Mouse (Mus musculus): ENCODE results near the gene Ngfr. TPM values are rescaled to one million over a fixed set of nuclear protein-coding genes. Genes with fewer than 3 reads are reported as not detected.

The Ngfr gene
- polyA plus RNA-seq, 1 experiment from 2014 or later, result 11.4 TPM

DNA sequence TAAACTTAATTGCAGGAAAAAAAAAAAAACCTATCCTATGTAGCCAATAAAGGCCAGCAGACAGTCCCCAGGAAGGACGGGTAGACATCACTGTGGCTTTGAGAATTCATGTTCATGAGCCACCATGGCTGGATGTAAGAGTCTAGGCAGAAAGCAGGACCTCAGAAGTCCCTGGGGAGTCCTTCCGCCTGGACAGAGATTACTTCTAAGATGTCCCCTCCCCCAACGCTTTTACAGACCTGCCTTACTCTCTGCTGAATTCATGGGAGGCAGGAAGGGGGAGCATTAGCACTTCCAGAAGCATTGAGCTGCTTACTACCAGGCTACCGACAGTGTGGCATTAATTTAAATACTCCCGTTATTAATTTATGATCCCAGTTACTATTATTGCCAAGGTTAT is 1.7 kb upstream of the Ngfr start:
- 37% methylated on average over 5 of the region's 5 CpGs for WGBS
- Histone ChIP-seq H3K9ac (ENCODE audit: low read depth, low read length) (no peak overlapping the region), H3K4me1 (replicated peaks; ENCODE audit: control insufficient read depth, insufficient read depth, low read length) (peaks cover 10% of the 10 kb centered on the region), H3K4me2 (no peak overlapping the region), H3K9me3 (ENCODE audit: control insufficient read depth, low read length) (no peaks in the 10 kb centered on the region), H3K27ac (ENCODE audit: low read depth, low read length) (no peak overlapping the region), H3K27me3 (replicated peaks; ENCODE audit: control insufficient read depth, insufficient read depth, low read length) (peaks cover 84% of the 10 kb centered on the region), H3K4me3 (ENCODE audit: low read depth, low read length) (no peak overlapping the region), H3K36me3 (ENCODE audit: control insufficient read depth, insufficient read depth, low read length) (no peaks in the 10 kb centered on the region)
- ATAC-seq (replicated peaks; ENCODE audit: low FRiP score), result no peak
- no peak for DNase-seq (ENCODE audit: low spot score)

DNA sequence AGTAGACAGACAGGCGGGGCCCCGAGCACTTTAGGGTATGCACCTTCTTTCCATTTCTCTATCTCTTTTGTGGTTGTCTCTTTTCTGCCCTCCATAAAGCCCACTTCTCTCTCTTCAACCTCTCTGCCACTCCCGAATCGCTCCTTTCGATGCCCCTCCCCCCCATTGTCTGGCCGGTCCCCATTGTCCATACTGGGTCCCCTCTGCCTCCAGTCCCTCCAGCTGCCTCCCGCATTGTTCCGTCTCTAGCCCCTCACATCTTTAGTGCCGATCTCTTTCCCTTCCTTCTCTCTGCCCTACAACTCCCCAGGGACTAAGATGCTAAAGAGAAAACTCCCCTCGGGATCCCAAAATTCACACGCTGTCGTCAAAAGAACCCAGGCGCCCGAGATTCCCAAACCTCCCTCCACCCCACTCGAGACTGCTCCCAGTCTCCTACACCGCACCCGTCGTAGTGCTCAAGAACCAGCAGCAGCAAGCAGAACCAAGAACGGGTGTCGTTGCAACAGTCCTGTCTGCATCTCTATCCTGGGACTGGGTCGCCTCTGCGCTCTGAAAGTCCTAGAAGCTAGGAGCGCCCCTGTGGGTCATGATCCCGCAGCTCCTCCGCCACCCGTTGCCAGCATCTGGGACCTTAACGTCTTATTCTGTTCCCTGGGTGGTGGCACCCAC is 648 bp downstream of the Ngfr start:
- ATAC-seq (replicated peaks; ENCODE audit: low FRiP score) (no peak), DNase-seq (ENCODE audit: low spot score) (peak; percentile 30)
- no peaks in the 10 kb centered on the region for H3K36me3 ChIP-seq (ENCODE audit: control insufficient read depth, insufficient read depth, low read length)
- peak overlapping the region; percentile 60 for H3K4me2 ChIP-seq
- no peak overlapping the region for H3K27ac ChIP-seq (ENCODE audit: low read depth, low read length)
- H3K4me1 ChIP-seq (replicated peaks; ENCODE audit: control insufficient read depth, insufficient read depth, low read length), result peaks cover 10% of the 10 kb centered on the region
- peak overlapping the region; percentile 44 for H3K4me3 ChIP-seq (ENCODE audit: low read depth, low read length)
- peaks cover 87% of the 10 kb centered on the region for H3K27me3 ChIP-seq (replicated peaks; ENCODE audit: control insufficient read depth, insufficient read depth, low read length)
- WGBS, result 4% methylated on average over 27 of the region's 27 CpGs
- H3K9me3 ChIP-seq (ENCODE audit: control insufficient read depth, low read length), result no peaks in the 10 kb centered on the region
- 0 out of 2 replicates have a peak overlapping the region, but pooled peaks have one; percentile 14 for H3K9ac ChIP-seq (ENCODE audit: low read depth, low read length)

DNA sequence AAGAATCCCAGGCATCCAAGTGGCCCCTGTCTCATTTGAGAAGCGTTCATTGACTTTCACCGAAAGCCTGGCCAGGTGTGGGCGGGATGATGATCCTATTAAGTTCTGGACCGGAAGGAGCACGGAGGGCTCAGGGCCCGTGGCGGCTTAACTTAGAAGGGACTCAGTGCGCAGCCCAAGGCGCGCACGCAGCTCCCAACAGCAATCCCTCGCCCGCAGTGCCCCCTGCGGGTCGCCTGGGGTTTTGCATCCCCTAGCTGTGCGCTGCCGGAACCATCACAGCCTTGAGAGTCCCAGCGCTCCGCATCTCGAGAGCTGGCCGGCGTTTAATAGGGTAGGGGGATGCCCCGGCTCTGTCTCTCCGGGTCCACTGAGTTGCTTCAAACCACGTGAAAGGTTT is 1.4 kb downstream of the Ngfr start:
- H3K4me1 ChIP-seq (replicated peaks; ENCODE audit: control insufficient read depth, insufficient read depth, low read length), result peaks cover 10% of the 10 kb centered on the region

DNA sequence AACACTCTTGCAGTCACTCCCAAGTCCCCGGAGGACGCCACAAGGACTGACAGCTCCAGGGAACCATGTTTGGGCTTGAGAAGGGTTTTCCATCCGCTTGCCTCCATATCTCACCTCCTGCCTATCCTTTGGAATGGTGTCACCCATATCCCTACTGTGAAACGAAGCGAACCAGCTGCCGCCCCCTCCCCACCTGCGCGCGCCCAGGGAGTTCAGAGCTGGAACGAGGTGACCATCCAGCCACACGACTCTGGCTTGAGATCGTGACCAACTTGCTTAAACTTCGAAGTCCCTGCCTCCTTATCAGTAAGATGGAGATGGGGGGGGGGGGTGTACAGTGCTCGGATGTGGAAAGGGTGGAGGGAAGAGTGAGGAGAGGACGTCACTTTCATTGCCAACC is 1.9 kb downstream of the Ngfr start:
- Histone ChIP-seq H3K27ac (ENCODE audit: low read depth, low read length) (no peak overlapping the region), H3K4me1 (replicated peaks; ENCODE audit: control insufficient read depth, insufficient read depth, low read length) (peaks cover 13% of the 10 kb centered on the region), H3K9me3 (ENCODE audit: control insufficient read depth, low read length) (no peaks in the 10 kb centered on the region), H3K27me3 (replicated peaks; ENCODE audit: control insufficient read depth, insufficient read depth, low read length) (peaks cover 96% of the 10 kb centered on the region), H3K36me3 (ENCODE audit: control insufficient read depth, insufficient read depth, low read length) (no peaks in the 10 kb centered on the region), H3K4me2 (peak overlapping the region; percentile 60), H3K4me3 (ENCODE audit: low read depth, low read length) (peak overlapping the region; percentile 44), H3K9ac (ENCODE audit: low read depth, low read length) (no peak overlapping the region)
- WGBS, result 3% methylated on average over 15 of the region's 15 CpGs
- ATAC-seq (replicated peaks; ENCODE audit: low FRiP score) (no peak), DNase-seq (ENCODE audit: low spot score) (no peak)

More for the DNA sequence above, 1.4 kb downstream of the Ngfr start:
- ATAC-seq (replicated peaks; ENCODE audit: low FRiP score) (no peak), DNase-seq (ENCODE audit: low spot score) (peak; percentile 85)
- H3K9ac ChIP-seq (ENCODE audit: low read depth, low read length), result no peak overlapping the region
- H3K27ac ChIP-seq (ENCODE audit: low read depth, low read length), result no peak overlapping the region
- H3K4me2 ChIP-seq, result peak overlapping the region; percentile 60
- peak overlapping the region; percentile 44 for H3K4me3 ChIP-seq (ENCODE audit: low read depth, low read length)
- WGBS, result under 1% methylated on average over 25 of the region's 25 CpGs
- H3K36me3 ChIP-seq (ENCODE audit: control insufficient read depth, insufficient read depth, low read length), result no peaks in the 10 kb centered on the region
- no peaks in the 10 kb centered on the region for H3K9me3 ChIP-seq (ENCODE audit: control insufficient read depth, low read length)
- H3K27me3 ChIP-seq (replicated peaks; ENCODE audit: control insufficient read depth, insufficient read depth, low read length), result peaks cover 94% of the 10 kb centered on the region

DNA sequence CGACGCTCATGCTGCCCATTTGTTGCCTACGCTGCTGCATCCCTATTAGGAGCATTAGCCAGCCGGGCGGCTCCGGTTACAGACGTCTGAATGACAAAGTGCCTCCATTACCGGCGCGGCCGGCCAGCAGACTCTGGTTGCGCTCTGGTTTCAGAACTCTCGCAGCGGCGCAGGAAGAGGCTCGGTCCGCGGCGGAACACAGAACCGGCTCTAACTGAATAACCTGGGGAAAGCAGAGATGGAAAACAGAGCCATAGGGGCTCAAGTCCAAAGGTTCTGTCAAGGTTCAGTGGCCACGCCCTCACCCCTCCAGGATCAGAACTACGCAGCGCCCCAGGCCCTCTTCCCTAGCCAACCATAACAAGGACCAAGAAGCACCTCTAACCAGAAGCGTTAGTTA is 2.3 kb downstream of the Ngfr start:
- Histone ChIP-seq H3K9me3 (ENCODE audit: control insufficient read depth, low read length) (no peaks in the 10 kb centered on the region), H3K4me1 (replicated peaks; ENCODE audit: control insufficient read depth, insufficient read depth, low read length) (peaks cover 15% of the 10 kb centered on the region), H3K4me3 (ENCODE audit: low read depth, low read length) (peak overlapping the region; percentile 44), H3K4me2 (peak overlapping the region; percentile 60), H3K27ac (ENCODE audit: low read depth, low read length) (no peak overlapping the region), H3K9ac (ENCODE audit: low read depth, low read length) (no peak overlapping the region), H3K36me3 (ENCODE audit: control insufficient read depth, insufficient read depth, low read length) (no peaks in the 10 kb centered on the region), H3K27me3 (replicated peaks; ENCODE audit: control insufficient read depth, insufficient read depth, low read length) (peaks cover 96% of the 10 kb centered on the region)
- ATAC-seq (replicated peaks; ENCODE audit: low FRiP score) (no peak), DNase-seq (ENCODE audit: low spot score) (peak; percentile 49)
- WGBS, result 3% methylated on average over 24 of the region's 24 CpGs

DNA sequence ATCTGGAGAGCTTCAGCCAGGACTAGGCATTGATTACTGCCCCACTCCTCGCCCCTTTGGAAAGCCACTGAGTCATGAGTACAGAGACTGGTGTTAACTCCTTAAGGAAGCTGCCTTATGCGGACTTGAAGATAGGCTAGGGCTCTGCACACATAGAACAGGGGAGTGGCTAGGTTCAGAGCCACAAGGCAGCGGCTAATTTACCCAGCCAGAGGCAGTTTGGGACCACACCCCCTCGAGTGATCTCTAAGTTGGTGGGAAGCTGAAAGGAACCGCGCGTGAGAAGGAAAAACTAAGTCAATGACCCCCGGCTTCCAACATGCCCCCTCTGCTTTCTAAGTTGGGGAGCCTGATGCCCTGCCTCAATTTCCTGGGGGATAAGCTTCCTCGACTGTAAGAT is 2.9 kb downstream of the Ngfr start:
- H3K4me2 ChIP-seq, result peak overlapping the region; percentile 60; the same call in 1 of the 2 replicates
- peaks cover 15% of the 10 kb centered on the region for H3K4me1 ChIP-seq (replicated peaks; ENCODE audit: control insufficient read depth, insufficient read depth, low read length)
- DNase-seq (ENCODE audit: low spot score), result peak; percentile 27

DNA sequence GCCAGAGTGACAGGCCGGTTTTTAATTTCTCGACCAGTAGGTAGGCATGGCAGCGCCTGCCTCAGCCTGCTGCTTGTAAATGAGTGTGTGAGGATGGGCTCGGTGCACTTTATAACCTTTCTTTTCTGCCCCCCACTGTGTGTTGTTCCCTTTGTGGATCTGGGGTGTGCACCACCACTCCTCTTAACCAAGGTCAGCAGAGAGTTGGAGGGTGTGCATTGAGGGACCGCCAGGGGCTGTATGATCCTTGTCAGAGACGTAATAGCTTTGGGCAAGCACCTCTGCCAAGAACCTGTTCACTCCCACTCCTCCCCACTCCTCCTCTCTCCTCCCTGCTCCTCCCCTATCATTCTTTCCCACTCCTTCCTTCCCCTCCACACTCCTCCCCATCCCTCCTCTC is 4.1 kb downstream of the Ngfr start:
- peaks cover 15% of the 10 kb centered on the region for H3K4me1 ChIP-seq (replicated peaks; ENCODE audit: control insufficient read depth, insufficient read depth, low read length)
- H3K4me2 ChIP-seq, result no peak overlapping the region
- peaks cover 100% of the 10 kb centered on the region for H3K27me3 ChIP-seq (replicated peaks; ENCODE audit: control insufficient read depth, insufficient read depth, low read length)
- H3K9me3 ChIP-seq (ENCODE audit: control insufficient read depth, low read length), result no peaks in the 10 kb centered on the region
- no peaks in the 10 kb centered on the region for H3K36me3 ChIP-seq (ENCODE audit: control insufficient read depth, insufficient read depth, low read length)
- WGBS, result 45% methylated on average over 6 of the region's 6 CpGs
- DNase-seq (ENCODE audit: low spot score) (no peak), ATAC-seq (replicated peaks; ENCODE audit: low FRiP score) (no peak)
- no peak overlapping the region for H3K27ac ChIP-seq (ENCODE audit: low read depth, low read length)
- H3K4me3 ChIP-seq (ENCODE audit: low read depth, low read length), result no peak overlapping the region
- no peak overlapping the region for H3K9ac ChIP-seq (ENCODE audit: low read depth, low read length)

More for the DNA sequence above, 2.9 kb downstream of the Ngfr start:
- Histone ChIP-seq H3K9ac (ENCODE audit: low read depth, low read length) (no peak overlapping the region), H3K4me3 (ENCODE audit: low read depth, low read length) (no peak overlapping the region; the same call in 1 of the 2 replicates), H3K27ac (ENCODE audit: low read depth, low read length) (no peak overlapping the region), H3K27me3 (replicated peaks; ENCODE audit: control insufficient read depth, insufficient read depth, low read length) (peaks cover 100% of the 10 kb centered on the region), H3K36me3 (ENCODE audit: control insufficient read depth, insufficient read depth, low read length) (no peaks in the 10 kb centered on the region), H3K9me3 (ENCODE audit: control insufficient read depth, low read length) (no peaks in the 10 kb centered on the region)
- WGBS, result 10% methylated on average over 9 of the region's 9 CpGs
- no peak for ATAC-seq (replicated peaks; ENCODE audit: low FRiP score)

DNA sequence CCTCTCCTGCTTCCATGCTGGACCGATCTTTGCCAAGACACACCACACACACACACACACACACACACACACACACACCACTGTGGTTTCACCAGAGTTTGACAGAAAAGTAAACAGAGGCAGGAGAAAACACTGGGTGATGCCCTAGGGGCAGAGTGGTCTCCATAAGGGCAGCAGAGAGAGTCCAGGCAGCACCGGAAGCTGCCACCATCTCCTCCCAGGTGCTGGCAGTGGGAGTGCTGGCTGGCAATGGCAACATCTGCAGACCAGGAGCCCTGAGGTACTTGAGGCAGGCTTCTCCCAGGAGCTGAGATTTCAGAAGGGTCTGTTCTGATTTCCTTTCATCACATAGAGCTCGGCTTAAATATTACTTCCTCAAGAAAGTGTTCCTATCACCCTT is 5.3 kb downstream of the Ngfr start:
- Histone ChIP-seq H3K27me3 (replicated peaks; ENCODE audit: control insufficient read depth, insufficient read depth, low read length) (peaks cover 100% of the 10 kb centered on the region), H3K36me3 (ENCODE audit: control insufficient read depth, insufficient read depth, low read length) (no peaks in the 10 kb centered on the region), H3K4me1 (replicated peaks; ENCODE audit: control insufficient read depth, insufficient read depth, low read length) (peaks cover 11% of the 10 kb centered on the region), H3K27ac (ENCODE audit: low read depth, low read length) (no peak overlapping the region), H3K9me3 (ENCODE audit: control insufficient read depth, low read length) (no peaks in the 10 kb centered on the region), H3K4me3 (ENCODE audit: low read depth, low read length) (no peak overlapping the region), H3K9ac (ENCODE audit: low read depth, low read length) (no peak overlapping the region), H3K4me2 (no peak overlapping the region)
- WGBS, result 43% methylated on average over 3 of the region's 3 CpGs
- DNase-seq (ENCODE audit: low spot score), result peak; percentile 29
- no peak for ATAC-seq (replicated peaks; ENCODE audit: low FRiP score)

DNA sequence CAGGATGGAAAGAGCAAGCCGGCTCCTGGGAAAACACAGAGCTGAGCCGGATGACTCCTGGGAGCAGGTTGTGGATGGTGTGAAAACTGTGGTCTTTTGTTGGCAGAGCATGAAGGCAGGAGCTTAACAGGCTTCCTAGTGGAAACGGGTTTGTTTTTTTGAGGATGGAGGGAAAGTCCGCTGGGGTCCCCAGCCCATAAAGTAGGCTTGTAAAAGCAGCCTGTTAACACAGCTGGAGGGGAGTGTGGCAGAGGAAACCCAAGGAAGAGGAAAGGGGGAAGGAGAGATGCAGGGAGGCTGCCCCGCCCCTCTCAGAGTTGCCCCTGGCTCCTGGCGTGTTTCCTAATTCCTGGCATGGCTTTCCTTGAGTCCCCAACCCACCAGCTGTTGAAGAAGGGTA is 8.1 kb downstream of the Ngfr start:
- 10% methylated on average over 6 of the region's 6 CpGs for WGBS
- Histone ChIP-seq H3K4me3 (ENCODE audit: low read depth, low read length) (no peak overlapping the region), H3K4me1 (replicated peaks; ENCODE audit: control insufficient read depth, insufficient read depth, low read length) (peaks cover 4% of the 10 kb centered on the region; the same call in 1 of the 2 replicates), H3K27ac (ENCODE audit: low read depth, low read length) (no peak overlapping the region), H3K9me3 (ENCODE audit: control insufficient read depth, low read length) (no peaks in the 10 kb centered on the region), H3K4me2 (no peak overlapping the region), H3K27me3 (replicated peaks; ENCODE audit: control insufficient read depth, insufficient read depth, low read length) (peaks cover 81% of the 10 kb centered on the region), H3K36me3 (ENCODE audit: control insufficient read depth, insufficient read depth, low read length) (no peaks in the 10 kb centered on the region), H3K9ac (ENCODE audit: low read depth, low read length) (no peak overlapping the region)
- ATAC-seq (replicated peaks; ENCODE audit: low FRiP score) (no peak), DNase-seq (ENCODE audit: low spot score) (no peak)

Measured in liver, embryonic 11.5 days (tissue).